Mouse (Mus musculus): Measurements from ENCODE around the gene Arid3c. TPM values are rescaled to one million over a fixed set of nuclear protein-coding genes. Genes with fewer than 3 reads are reported as not detected.
A peak's percentile ranks its signal among the peaks of the same experiment; 100 is the strongest.

Gene Arid3c
- polyA plus RNA-seq, 1 experiment from 2014 or later, result 0.32 TPM

GRCm38 (mm10) chr4:41760288-41760721 is 29.4 kb upstream of the Arid3c start:
- Histone ChIP-seq H3K9me3 (no peaks in the 10 kb centered on the region), H3K36me3 (peaks cover 7% of the 10 kb centered on the region), H3K27me3 (no peaks in the 10 kb centered on the region), H3K4me1 (replicated peaks) (peaks cover 43% of the 10 kb centered on the region), H3K27ac (peak overlapping the region; percentile 64), H3K9ac (replicated peaks) (peak overlapping the region; percentile 73), H3K4me2 (replicated peaks) (peak overlapping the region; percentile 62), H3K4me3 (replicated peaks) (peak overlapping the region; percentile 39)
- ATAC-seq, result peak; percentile 85
- WGBS, result under 1% methylated on average over 15 of the region's 15 CpGs

GRCm38 (mm10) chr4:41759656-41760287 is 28.8 kb upstream of the Arid3c start:
- Histone ChIP-seq H3K9me3 (no peaks in the 10 kb centered on the region), H3K27ac (0 out of 2 replicates have a peak overlapping the region, but pooled peaks have one; percentile 14), H3K4me1 (replicated peaks) (peaks cover 48% of the 10 kb centered on the region), H3K4me3 (replicated peaks) (peak overlapping the region; percentile 39), H3K36me3 (peaks cover 7% of the 10 kb centered on the region), H3K9ac (replicated peaks) (peak overlapping the region; percentile 73), H3K27me3 (no peaks in the 10 kb centered on the region), H3K4me2 (replicated peaks) (peak overlapping the region; percentile 62)
- ATAC-seq, result no peak
- WGBS, result 39% methylated on average over 6 of the region's 6 CpGs

- Histone ChIP-seq H3K36me3 (peaks cover 7% of the 10 kb centered on the region), H3K27me3 (no peaks in the 10 kb centered on the region), H3K9me3 (no peaks in the 10 kb centered on the region), H3K4me2 (replicated peaks) (no peak overlapping the region), H3K4me3 (replicated peaks) (no peak overlapping the region), H3K4me1 (replicated peaks) (peaks cover 51% of the 10 kb centered on the region), H3K9ac (replicated peaks) (no peak overlapping the region), H3K27ac (no peak overlapping the region)
- 90% methylated on average over 9 of the region's 9 CpGs for WGBS
- no peak for ATAC-seq
Observed at GRCm38 (mm10) chr4:41759206-41759605, 28.3 kb upstream of the Arid3c start.

- Histone ChIP-seq H3K9ac (replicated peaks) (no peak overlapping the region), H3K4me3 (replicated peaks) (no peak overlapping the region)
- ATAC-seq, result no peak
Observed at GRCm38 (mm10) chr4:41758701-41759100, 27.8 kb upstream of the Arid3c start.

GRCm38 (mm10) chr4:41758021-41758420 is 27.1 kb upstream of the Arid3c start:
- peaks cover 51% of the 10 kb centered on the region for H3K4me1 ChIP-seq (replicated peaks)
- no peaks in the 10 kb centered on the region for H3K27me3 ChIP-seq
- 87% methylated on average over 11 of the region's 11 CpGs for WGBS
- no peak overlapping the region for H3K9ac ChIP-seq (replicated peaks)
- H3K27ac ChIP-seq, result no peak overlapping the region
- H3K36me3 ChIP-seq, result peaks cover 7% of the 10 kb centered on the region
- H3K9me3 ChIP-seq, result no peaks in the 10 kb centered on the region
- no peak for ATAC-seq
- no peak overlapping the region for H3K4me2 ChIP-seq (replicated peaks)
- no peak overlapping the region for H3K4me3 ChIP-seq (replicated peaks)

More at GRCm38 (mm10) chr4:41758701-41759100, 27.8 kb upstream of the Arid3c start:
- H3K9me3 ChIP-seq, result no peaks in the 10 kb centered on the region
- H3K36me3 ChIP-seq, result peaks cover 7% of the 10 kb centered on the region
- H3K27me3 ChIP-seq, result no peaks in the 10 kb centered on the region
- 89% methylated on average over 4 of the region's 4 CpGs for WGBS
- no peak overlapping the region for H3K4me2 ChIP-seq (replicated peaks)
- peaks cover 51% of the 10 kb centered on the region for H3K4me1 ChIP-seq (replicated peaks)
- no peak overlapping the region for H3K27ac ChIP-seq

- no peak for ATAC-seq
- H3K4me2 ChIP-seq (replicated peaks), result no peak overlapping the region
- H3K36me3 ChIP-seq, result peaks cover 7% of the 10 kb centered on the region
- H3K27ac ChIP-seq, result no peak overlapping the region
- peaks cover 45% of the 10 kb centered on the region for H3K4me1 ChIP-seq (replicated peaks)
- H3K9ac ChIP-seq (replicated peaks), result no peak overlapping the region; the same call in 1 of the 2 replicates
- WGBS, result 91% methylated on average over 13 of the region's 13 CpGs
- H3K27me3 ChIP-seq, result no peaks in the 10 kb centered on the region
- no peaks in the 10 kb centered on the region for H3K9me3 ChIP-seq
- H3K4me3 ChIP-seq (replicated peaks), result no peak overlapping the region
Observed at GRCm38 (mm10) chr4:41757321-41757720, 26.4 kb upstream of the Arid3c start.

GRCm38 (mm10) chr4:41756440-41756839 is 25.5 kb upstream of the Arid3c start:
- H3K36me3 ChIP-seq, result peaks cover 7% of the 10 kb centered on the region
- H3K4me1 ChIP-seq (replicated peaks), result peaks cover 36% of the 10 kb centered on the region
- peak overlapping the region; percentile 76 for H3K9ac ChIP-seq (replicated peaks)
- no peaks in the 10 kb centered on the region for H3K27me3 ChIP-seq
- 83% methylated on average over 8 of the region's 8 CpGs for WGBS
- H3K4me2 ChIP-seq (replicated peaks), result peak overlapping the region; percentile 93
- H3K27ac ChIP-seq, result no peak overlapping the region
- no peak; the same call in 1 of the 2 replicates for ATAC-seq
- no peaks in the 10 kb centered on the region for H3K9me3 ChIP-seq
- H3K4me3 ChIP-seq (replicated peaks), result peak overlapping the region; percentile 77

- Histone ChIP-seq H3K9ac (replicated peaks) (peak within 1 kb of the TSS; percentile 76), H3K4me3 (replicated peaks) (peak within 1 kb of the TSS; percentile 77), H3K9me3 (no peaks in the 10 kb centered on the region), H3K4me1 (replicated peaks) (peaks cover 28% of the 10 kb centered on the region), H3K27ac (peak within 1 kb of the TSS; percentile 77), H3K27me3 (no peaks in the 10 kb centered on the region), H3K4me2 (replicated peaks) (peak within 1 kb of the TSS; percentile 93), H3K36me3 (peaks cover 7% of the 10 kb centered on the region)
- ATAC-seq, result peak; percentile 71
- under 1% methylated on average over 57 of the region's 57 CpGs for WGBS
Observed at GRCm38 (mm10) chr4:41755338-41756305, 24.7 kb upstream of the Arid3c start, which contains the start of gene Sigmar1. Gene Sigmar1, minus strand, starts transcription at chr4:41756157.

- Histone ChIP-seq H3K36me3 (peaks cover 7% of the 10 kb centered on the region), H3K9ac (replicated peaks) (peak within 1 kb of the TSS; percentile 76), H3K27me3 (no peaks in the 10 kb centered on the region), H3K9me3 (no peaks in the 10 kb centered on the region), H3K27ac (peak within 1 kb of the TSS; percentile 77), H3K4me2 (replicated peaks) (peak within 1 kb of the TSS; percentile 93), H3K4me3 (replicated peaks) (peak within 1 kb of the TSS; percentile 77), H3K4me1 (replicated peaks) (peaks cover 20% of the 10 kb centered on the region)
- ATAC-seq, result peak; percentile 68
- WGBS, result 14% methylated on average over 14 of the region's 14 CpGs
Observed at GRCm38 (mm10) chr4:41754797-41755337, 23.9 kb upstream of the Arid3c start, which contains the start of gene Galt. Gene Galt, plus strand, starts transcription at chr4:41755228.

GRCm38 (mm10) chr4:41745021-41745420 is 14.1 kb upstream of the Arid3c start:
- WGBS, result 82% methylated on average over 1 of the region's 1 CpGs
- peaks cover 11% of the 10 kb centered on the region for H3K4me1 ChIP-seq (replicated peaks)
- H3K4me2 ChIP-seq (replicated peaks), result no peak overlapping the region
- no peak overlapping the region for H3K9ac ChIP-seq (replicated peaks)
- no peak overlapping the region for H3K4me3 ChIP-seq (replicated peaks)
- peaks cover 3% of the 10 kb centered on the region; the same call in 1 of the 2 replicates for H3K27me3 ChIP-seq
- peaks cover 15% of the 10 kb centered on the region for H3K9me3 ChIP-seq
- no peaks in the 10 kb centered on the region for H3K36me3 ChIP-seq
- H3K27ac ChIP-seq, result no peak overlapping the region
- ATAC-seq, result no peak

- no peak overlapping the region for H3K9ac ChIP-seq (replicated peaks)
- H3K27ac ChIP-seq, result no peak overlapping the region
- peaks cover 20% of the 10 kb centered on the region for H3K4me1 ChIP-seq (replicated peaks)
- peaks cover 15% of the 10 kb centered on the region for H3K9me3 ChIP-seq
- ATAC-seq, result no peak
- WGBS, result 72% methylated on average over 2 of the region's 2 CpGs
- H3K4me3 ChIP-seq (replicated peaks), result no peak overlapping the region
- H3K27me3 ChIP-seq, result peaks cover 3% of the 10 kb centered on the region; the same call in 1 of the 2 replicates
- 0 out of 2 replicates have a peak, but pooled peaks cover 5% of the 10 kb centered on the region for H3K36me3 ChIP-seq
- H3K4me2 ChIP-seq (replicated peaks), result no peak overlapping the region
Observed at GRCm38 (mm10) chr4:41744131-41744530, 13.2 kb upstream of the Arid3c start.

Data from midbrain, embryonic 13.5 days (tissue).